Mouse (Mus musculus) urinary bladder, postnatal 14 days (tissue): ENCODE results near the gene Tm6sf2.
"Not testable (repeated sequence)": the region's sequence is repeated elsewhere in the genome, so short reads cannot be mapped to it uniquely, and the experiment has no call there.

Experiments
- DNase-seq: peaks from one replicate; pipeline ENCODE4 v3.0.0; 2021; ENCODE audit warnings: low spot score

Tm6sf2 gene

GRCm38 (mm10) chr8:70072441-70073069 is at the start of gene Tm6sf2:
Gene Tm6sf2, plus strand, starts transcription at chr8:70072924.
- DNase-seq = peak; percentile 30

DNA sequence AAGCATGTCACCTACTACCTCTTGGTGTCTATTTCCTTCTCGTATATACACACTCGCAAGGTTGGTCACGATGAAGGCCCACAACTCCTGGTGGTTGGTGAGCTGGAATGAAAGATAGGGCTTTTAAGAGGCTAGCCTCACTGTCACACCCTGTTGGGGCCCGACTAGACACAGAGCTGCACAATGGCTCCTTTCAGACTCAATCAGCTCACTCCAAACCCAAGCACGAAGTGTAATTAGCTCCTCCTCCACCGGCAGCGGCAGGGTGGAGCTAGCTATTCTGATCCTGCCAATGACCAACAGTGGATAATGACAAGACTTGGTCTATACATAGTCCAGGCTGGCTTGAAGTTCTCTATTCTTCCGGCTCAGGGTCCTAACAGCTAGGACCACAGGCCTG is 49.1 kb upstream of the Tm6sf2 start:
- no peak for DNase-seq

DNA sequence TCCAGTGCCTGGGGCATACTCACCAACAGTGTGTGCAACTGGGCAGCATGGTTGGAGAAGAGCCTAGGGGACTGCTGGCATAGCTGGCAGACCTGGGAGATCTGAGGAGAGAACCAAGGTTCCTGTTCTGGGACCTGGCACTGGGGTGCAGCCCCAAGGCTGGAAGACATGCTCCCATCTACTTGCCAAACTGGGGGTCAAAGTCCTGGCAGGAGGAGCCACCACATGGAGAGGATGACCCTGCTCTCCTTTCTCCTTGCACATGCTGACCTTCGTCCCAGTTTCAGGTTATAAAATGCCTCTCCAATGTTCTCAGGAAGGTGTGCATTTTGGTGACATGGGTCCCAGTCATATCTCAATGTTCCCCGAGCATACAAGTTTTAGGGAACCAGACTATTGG is 46.6 kb upstream of the Tm6sf2 start:
- DNase-seq = no peak

DNA sequence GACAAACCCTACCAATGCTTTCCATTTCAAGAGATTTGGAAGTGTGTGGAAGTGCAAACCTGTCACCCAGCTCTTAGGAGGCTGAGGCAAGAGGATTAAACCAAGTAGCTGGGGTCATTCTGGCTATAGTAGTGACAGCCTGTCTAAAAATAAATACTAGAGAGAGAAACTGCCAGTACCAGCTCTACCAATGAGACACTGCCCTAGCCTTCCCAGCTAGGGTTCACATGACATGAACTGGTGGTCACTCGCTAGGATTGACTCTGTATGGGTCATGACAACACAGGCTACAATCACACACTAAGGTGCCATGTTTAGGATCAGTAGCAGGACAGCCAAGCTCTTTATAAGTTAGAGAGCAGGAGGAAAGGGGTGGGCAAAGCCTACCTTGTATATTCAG is 42.5 kb upstream of the Tm6sf2 start:
- DNase-seq = no peak

DNA sequence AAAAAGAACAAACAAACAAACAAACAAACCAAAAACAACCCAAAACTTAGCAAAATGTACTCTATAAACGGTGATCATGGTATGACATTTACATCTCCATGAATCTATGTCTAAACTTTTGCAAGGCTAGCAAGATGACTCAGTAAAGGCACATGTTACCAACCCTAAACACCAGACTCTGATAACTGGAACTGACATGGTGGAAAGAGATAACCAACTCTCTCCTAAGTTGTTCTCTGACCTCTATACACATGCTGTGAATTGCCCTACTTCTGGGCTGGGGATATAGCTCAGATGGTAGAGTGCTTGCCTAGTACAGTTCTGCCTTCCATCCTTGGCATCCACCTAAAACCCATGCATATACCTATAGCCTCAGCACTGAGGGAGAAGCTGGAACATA is 34.7 kb upstream of the Tm6sf2 start:
- no peak for DNase-seq

- DNase-seq = peak; percentile 47
These were observed 30.7 kb upstream of the Tm6sf2 start for GRCm38 (mm10) chr8:70041885-70042546.

DNA sequence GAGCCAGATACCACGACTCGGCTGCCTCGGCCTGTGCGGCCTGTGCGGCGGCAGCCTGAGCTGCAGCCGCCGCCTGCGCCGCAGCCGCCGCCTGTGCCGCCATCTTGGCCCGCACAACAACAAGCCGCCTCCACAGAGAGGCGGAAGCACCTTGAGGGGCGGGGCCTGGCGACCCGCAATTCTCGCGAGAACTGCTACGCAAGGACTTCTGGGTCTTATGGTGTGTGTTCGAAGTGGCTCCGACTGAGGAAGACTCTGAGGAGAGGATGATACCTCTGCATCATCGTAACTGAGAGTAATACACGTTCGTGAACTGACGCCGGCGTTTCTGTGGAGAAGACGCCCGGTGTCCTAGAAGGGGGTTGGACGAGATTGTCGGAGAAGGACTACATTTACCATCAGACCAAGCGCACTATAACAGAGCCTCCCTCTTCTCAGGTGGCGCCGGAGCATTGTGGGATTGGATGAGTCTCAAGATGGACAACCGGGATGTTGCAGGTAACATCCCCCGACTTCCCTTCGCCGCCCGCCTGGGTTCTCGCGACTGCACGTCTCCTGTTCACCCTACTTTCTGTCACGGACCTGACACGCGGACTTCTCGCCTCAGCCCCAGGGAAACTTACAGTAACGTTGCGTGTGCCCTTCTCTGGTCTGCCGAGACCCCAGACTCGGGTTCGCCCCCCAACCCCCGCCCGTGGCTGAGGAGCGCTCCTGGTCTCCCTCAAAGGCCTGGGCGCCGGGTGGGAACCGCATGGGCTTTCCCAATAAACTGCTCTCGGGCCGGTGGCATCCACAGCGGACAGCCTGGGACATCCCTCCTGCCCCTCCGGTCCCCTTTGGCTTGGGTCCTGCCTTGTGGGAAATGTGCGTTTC is 29.9 kb upstream of the Tm6sf2 start, which contains the start of the genes Mau2 and Sugp1:
Mau2 (minus strand) TSS at position 152 of the 873 bp plus-strand sequence.
Sugp1 (plus strand) TSS at position 231 of the 873 bp plus-strand sequence.
- DNase-seq = peak; percentile 98

GRCm38 (mm10) chr8:70043996-70044395 is 28.7 kb upstream of the Tm6sf2 start:
- DNase-seq = no peak

- no peak for DNase-seq
These were observed 23.1 kb upstream of the Tm6sf2 start for GRCm38 (mm10) chr8:70049662-70050061.

- DNase-seq = not testable (repeated sequence)
These were observed 22.3 kb upstream of the Tm6sf2 start for GRCm38 (mm10) chr8:70050434-70050833.

- DNase-seq = no peak
These were observed 15.0 kb upstream of the Tm6sf2 start for GRCm38 (mm10) chr8:70057721-70058120.

- no peak for DNase-seq
These were observed 786 bp upstream of the Tm6sf2 start for GRCm38 (mm10) chr8:70071836-70072440.

DNA sequence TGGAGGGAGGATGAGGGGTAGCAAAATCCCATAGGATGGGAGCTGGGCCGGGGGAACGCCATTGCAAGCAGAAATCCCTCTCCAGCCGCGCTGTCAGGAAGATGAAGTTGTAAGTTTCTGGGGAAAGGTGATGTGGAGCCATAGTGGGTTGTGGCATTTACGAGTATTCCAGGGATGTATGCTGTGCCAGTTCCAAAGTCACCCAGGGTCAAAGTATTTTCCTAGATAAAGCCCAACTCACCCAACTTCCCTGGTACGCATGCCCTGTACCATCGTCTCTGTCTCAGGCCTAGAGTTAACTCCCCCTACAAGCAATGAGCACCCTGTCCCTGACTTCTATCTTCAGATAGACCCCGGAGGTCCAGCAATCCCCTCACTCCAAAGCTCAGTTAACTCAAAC is 396 bp downstream of the Tm6sf2 start:
- no peak for DNase-seq

GRCm38 (mm10) chr8:70073682-70074081 is 958 bp downstream of the Tm6sf2 start:
- DNase-seq = no peak

DNA sequence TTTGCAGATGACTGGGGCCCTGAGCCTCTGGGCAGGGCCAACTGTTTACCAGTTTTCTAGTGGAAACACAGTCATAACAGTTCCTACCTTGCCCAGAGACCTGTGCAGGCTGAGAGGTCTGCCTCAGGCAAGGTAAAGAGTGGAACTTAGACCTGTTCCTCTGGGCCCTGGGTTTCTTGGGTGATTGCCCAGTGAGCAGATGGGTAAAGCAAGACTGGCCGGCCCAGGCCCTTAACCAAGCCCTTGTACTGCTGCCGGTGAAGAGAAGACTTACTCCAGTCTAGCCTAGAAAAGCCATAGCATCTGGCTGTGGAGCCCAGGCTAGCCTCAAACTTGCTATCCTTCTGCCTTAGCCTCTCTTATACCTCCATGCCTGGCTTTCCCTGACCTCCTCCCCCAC is 9.3 kb downstream of the Tm6sf2 start:
- DNase-seq = no peak

- DNase-seq = peak; percentile 39
These were observed 10.6 kb downstream of the Tm6sf2 start, which contains the start of gene Hapln4 for GRCm38 (mm10) chr8:70083285-70083684. Gene Hapln4, plus strand, starts transcription at chr8:70083457.

DNA sequence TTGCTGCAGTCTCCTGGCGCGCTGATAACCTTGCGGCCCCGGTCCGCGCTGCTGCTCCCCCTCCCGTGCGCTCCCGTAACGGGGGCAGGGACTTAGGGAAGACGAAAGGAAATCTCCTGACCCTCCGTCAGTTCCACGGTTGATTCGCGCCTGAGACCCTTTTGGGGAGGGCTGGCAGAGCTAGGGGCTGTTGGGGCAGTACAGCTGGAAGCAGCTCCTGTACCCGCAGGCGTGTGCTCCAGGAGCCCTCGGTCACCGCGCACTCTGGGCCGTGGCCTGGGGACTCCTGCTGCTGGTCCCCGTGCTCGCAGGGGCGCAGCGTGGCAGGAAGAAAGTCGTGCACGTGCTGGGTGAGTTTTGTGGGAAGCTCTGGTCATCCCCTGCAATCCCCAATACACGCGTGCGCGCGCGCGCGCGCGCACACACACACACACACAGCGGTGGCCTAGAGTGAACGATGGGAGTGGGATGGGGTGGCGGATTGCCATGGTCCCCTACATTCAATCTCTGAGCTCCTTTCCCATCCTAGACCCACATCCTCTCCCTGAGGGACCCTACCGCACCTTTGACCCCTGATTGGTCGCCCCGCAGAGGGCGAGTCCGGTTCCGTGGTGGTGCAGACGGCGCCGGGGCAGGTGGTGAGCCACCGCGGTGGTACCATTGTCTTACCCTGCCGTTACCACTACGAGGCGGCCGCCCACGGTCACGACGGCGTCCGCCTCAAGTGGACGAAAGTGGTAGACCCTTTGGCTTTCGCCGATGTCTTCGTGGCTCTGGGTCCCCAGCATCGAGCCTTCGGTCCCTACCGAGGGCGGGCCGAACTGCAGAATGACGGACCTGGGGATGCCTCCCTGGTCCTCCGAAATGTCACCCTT is 11.7 kb downstream of the Tm6sf2 start:
- DNase-seq = no peak

DNA sequence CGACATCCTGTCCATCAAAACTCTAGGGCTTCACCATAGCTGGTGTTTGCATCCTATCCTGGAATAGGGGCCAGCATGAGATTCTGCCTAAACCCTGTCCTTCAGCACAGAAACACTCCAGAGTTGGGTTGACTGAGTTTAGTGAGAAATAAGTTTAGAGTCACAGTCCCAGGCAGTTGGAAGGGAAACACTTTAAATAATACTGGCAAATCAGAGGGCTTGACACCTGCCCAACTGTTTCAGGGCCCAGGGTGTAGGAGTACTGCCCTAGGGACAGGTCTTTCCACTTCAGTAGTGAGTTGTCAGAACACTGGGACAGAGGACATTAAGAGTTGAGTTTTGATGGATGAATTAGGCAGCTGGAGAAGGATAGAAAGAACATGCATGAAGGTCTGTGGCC is 13.4 kb downstream of the Tm6sf2 start:
- DNase-seq = no peak

GRCm38 (mm10) chr8:70087237-70087636 is 14.5 kb downstream of the Tm6sf2 start:
- no peak for DNase-seq

GRCm38 (mm10) chr8:70087836-70088650 is 15.3 kb downstream of the Tm6sf2 start:
- DNase-seq = peak; percentile 29
